Mouse (Mus musculus): ENCODE measurements around the gene Calhm3. TPM values are rescaled to one million over a fixed set of nuclear protein-coding genes. Genes with fewer than 3 reads are reported as not detected.

Calhm3 gene
- total RNA-seq (2021): not detected
- long read RNA-seq, experiment 1: 0 reads
- long read RNA-seq, experiment 2: 0 reads

GRCm38 (mm10) chr19:47157664-47158063 is at the start of gene Calhm3:
Gene Calhm3 (minus strand): TSS chr19:47157764.
- DNase-seq (ENCODE audit: low spot score in 2 of 2): no peak

DNA sequence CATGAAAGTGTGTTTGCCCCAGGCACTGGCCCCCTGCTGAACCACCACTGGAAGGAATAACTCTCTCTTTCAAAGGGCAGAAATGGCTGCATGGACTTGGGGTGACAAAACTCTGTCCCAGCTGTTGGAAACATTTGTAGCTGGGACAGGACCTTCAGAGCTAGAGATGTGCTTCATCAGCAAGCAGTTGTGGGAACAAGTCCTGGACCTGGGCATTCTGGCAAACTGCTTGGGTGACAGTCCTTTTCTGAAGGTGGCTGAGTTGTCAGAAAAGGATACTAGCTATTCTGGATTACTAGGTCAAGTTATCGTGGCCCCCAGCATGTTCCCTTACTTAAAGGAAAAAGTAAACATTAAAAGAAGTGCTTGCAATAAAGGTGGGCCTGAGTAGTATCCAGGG is 48.6 kb upstream of the Calhm3 start:
- no peak for DNase-seq (ENCODE audit: low spot score in 2 of 2)

DNA sequence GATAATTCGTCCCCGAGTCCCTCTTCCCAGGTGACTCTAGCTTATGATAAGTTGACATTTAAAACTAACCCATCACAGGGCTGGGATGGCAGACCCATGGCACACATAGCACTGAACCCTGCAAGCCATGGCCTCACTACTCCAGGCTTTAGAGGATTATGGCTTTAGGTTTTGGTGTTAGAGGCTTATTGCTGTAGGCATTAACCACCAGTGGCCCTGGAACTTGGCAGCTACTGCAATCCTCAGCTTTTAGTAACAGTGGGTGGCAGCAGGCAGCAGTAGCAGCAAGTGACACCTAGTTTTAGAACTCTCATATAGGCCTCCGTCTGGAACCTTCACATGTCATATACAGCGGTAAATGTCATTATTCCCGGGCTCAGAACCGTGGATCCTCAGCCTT is 47.1 kb upstream of the Calhm3 start:
- no peak for DNase-seq (ENCODE audit: low spot score in 2 of 2)

- no peak for DNase-seq (ENCODE audit: low spot score in 2 of 2)
Observed at GRCm38 (mm10) chr19:47203042-47203441, 45.5 kb upstream of the Calhm3 start.

DNA sequence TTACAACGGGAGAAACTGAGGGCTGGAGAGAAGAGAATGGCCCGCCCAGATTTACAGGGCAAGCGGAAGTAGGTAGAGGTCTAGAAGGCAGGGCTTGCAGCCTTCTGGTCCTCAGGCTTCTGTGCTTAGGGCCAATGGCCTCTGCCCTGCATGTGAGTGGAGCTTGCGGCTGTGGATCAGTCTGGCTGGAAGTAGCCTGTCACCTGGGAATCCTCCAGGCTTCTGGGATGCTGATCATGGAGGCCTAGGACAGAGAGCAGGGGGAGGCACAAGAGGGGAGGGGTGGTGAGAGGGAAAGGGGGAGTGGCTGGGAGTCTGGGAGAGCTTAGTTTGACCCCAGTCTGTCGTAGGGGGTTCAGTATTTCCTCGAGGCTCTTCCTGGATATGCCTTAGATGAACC is 44.9 kb upstream of the Calhm3 start:
- DNase-seq (ENCODE audit: low spot score in 2 of 2): no peak

- no peak for DNase-seq (ENCODE audit: low spot score in 2 of 2)
Observed at GRCm38 (mm10) chr19:47201972-47202371, 44.4 kb upstream of the Calhm3 start.

- no peak for DNase-seq (ENCODE audit: low spot score in 2 of 2)
Observed at GRCm38 (mm10) chr19:47198671-47199350, 41.2 kb upstream of the Calhm3 start.

DNA sequence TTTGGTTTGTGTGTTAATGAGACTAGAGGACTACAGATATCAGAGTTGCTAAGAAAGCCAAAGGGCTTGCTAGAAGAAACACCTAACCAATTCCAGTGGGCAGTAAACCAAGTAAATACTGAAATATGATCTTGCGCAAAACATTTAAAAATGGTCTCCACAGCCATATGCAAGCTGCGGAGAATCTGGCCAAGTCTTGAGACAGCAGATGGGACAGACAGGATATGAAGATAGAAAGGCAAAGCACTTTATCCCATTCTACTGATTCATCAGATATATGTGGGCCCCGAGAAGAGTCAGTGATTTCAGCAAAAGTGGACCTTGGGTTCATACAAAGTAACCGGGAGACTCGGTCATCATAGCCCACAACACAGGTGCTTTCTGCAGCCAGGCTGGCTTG is 34.6 kb upstream of the Calhm3 start:
- DNase-seq (ENCODE audit: low spot score in 2 of 2): no peak

DNA sequence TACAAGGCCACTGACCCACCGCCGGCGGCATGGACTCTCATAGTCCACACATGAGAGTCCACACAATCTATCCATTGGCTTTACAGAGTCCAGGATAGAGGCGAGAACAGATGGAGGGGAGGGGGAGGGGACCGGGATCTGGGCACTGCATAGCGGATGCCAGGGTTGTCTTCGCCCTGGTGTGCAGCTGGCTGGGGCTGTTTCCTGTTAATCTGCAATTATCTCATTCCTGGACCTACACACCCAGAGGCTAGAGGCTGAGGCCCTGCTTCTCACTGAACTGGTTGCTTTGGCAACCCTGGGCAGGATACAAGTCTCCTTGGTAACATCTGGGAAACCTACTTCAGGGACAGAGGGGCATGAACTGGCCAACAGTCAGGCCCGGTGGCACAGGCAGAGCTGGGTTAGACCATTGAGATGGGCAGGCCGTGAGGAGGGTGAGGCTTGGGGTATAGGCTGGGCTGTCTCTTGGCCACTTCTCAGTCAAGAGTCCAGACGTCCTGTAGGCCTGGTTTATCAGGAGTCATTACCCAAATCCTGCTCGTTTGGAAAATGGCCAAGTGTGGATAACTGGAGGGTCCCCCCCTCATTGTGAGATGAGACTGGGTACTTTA is 31.1 kb upstream of the Calhm3 start:
- no peak for DNase-seq (ENCODE audit: low spot score in 2 of 2)

- no peak for DNase-seq (ENCODE audit: low spot score in 2 of 2)
Observed at GRCm38 (mm10) chr19:47186514-47187275, 29.1 kb upstream of the Calhm3 start.

- DNase-seq (ENCODE audit: low spot score in 2 of 2): no peak
Observed at GRCm38 (mm10) chr19:47184736-47185135, 27.2 kb upstream of the Calhm3 start.

- no peak for DNase-seq (ENCODE audit: low spot score in 2 of 2)
Observed at GRCm38 (mm10) chr19:47184221-47184620, 26.7 kb upstream of the Calhm3 start.

GRCm38 (mm10) chr19:47180011-47180410 is 22.4 kb upstream of the Calhm3 start:
- no peak for DNase-seq (ENCODE audit: low spot score in 2 of 2)

DNA sequence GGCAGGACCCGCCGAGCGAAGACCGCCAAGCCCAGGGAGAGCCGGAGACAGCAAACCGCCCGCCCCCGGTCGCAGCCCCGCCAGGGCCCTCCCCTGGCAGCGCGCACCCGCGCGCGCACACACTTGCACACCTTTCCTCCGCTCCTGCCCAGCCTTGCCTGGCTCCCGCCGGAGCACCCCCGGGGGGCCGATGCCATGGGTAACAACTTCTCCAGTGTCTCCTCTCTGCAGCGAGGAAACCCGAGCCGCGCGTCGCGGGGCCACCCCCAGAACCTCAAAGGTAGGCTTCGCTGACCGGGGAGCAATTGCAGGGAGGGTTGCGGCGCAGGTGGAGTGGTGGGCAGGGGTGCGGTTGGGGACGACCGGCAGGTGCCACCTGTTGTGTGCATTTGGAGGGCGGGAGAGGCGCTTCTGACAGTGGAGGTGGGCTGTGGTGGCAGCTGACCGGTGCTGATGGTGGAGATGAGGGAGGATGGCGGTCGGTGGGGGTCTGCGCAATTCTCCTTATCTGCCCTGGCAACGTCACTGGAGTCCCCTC is 21.8 kb upstream of the Calhm3 start:
- DNase-seq (ENCODE audit: low spot score in 2 of 2): peak in 1 of 2 experiments; percentile 39

GRCm38 (mm10) chr19:47178431-47179271 is 21.1 kb upstream of the Calhm3 start, which contains the start of gene Neurl1a:
Gene Neurl1a (plus strand): TSS chr19:47178820.
- peak; percentile 58 to 65 for DNase-seq (ENCODE audit: low spot score in 2 of 2)

- no peak for DNase-seq (ENCODE audit: low spot score in 2 of 2)
Observed at GRCm38 (mm10) chr19:47178001-47178400, 20.4 kb upstream of the Calhm3 start.

- DNase-seq (ENCODE audit: low spot score in 2 of 2): no peak
Observed at GRCm38 (mm10) chr19:47176916-47177505, 19.4 kb upstream of the Calhm3 start.

DNA sequence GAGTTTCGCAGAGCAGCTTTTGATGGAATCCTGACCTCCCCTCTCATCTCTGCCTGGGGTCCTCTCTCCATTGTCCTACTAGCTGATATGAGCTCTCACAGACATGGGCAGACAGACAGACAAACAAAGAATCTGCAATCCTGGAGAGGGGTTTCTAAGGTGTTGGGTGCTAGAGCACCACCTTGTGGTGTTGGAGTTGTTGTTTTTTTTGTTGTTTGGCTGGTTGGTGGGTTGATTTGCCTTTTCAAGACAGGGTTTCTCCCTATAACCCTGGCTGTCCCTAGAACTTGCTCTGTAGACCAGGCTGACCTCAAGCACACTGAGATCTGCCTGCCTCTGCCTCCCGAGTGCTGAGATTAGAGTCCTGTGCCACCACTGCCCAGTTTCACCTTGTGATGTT is 17.9 kb upstream of the Calhm3 start:
- no peak for DNase-seq (ENCODE audit: low spot score in 2 of 2)

- peak in 1 of 2 experiments; percentile 49 for DNase-seq (ENCODE audit: low spot score in 2 of 2)
Observed at GRCm38 (mm10) chr19:47174515-47174914, 17.0 kb upstream of the Calhm3 start.

DNA sequence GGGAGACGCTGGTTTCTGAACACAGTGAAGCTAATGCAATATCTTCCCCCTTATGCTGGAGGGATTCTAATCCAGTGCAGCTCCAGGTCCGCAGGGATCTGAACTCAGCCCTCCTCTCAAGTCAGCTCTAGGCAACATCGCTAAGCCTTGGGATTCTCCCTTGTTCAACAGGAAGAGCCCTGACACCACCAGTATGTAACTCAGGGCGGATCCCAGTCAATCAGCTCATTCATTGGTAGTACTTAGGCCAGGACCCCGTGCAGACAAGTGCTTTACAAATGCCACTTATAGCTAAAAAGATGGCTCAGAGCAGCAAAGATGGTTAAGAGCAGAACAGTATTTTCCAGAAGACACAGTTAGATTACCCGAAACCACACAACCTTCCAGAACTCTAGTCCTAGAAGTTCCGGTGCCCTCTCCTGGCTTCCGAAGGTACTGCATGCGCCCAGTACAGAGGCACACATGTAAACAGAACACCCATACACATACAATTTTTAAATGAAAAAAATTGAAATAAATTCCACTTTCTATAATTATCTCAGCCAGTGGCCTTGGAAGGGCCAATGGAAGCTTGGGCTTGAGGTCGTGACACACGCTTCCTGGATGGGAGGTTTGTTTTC is 11.3 kb upstream of the Calhm3 start:
- peak; percentile 86 to 87 for DNase-seq (ENCODE audit: low spot score in 2 of 2)
